Mouse (Mus musculus) liver, embryonic 14.5 days (tissue): Measurements from ENCODE around the gene Rasgef1a.

Source experiments
- CTCF ChIP-seq: IDR thresholded peaks from 2 replicates; pipeline ENCODE4 v1.5.1; 2016; ENCODE audit warnings: antibody characterized with exemption, low read depth, control low read depth
- EP300 ChIP-seq: IDR thresholded peaks from 2 replicates; pipeline ENCODE4 v1.6.1; 2016; ENCODE audit warnings: antibody characterized with exemption, low read depth

DNA sequence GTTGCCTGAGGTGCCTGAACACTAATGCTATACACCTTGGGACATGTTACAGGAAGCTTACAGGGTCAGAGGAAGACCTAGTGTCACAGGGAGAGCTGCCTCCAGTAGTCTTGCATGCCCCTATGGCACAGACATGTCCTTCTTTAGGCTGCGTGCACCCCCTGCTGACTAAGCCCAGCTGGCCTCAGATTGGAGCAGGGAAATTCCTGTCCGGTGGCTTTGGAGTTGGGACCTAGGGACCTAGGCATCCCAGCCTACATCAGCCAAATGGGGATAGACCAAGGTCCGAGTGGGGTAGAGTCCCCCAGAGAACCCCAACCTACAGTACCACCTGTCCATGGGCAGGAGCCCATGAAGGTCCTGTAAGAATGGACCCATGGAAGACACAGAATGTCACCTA is 71.1 kb downstream of the Rasgef1a start:
- TF ChIP-seq EP300 (no peak), CTCF (no peak)
